Comparison of ENCODE assay signal across 16 mouse cellular contexts in genomic region chr9:30910491-30910890, GRCm38 (mm10). TPM values are rescaled to one million over a fixed set of nuclear protein-coding genes. Genes with fewer than 3 reads are reported as not detected.
"Had no signal": no experiment of that assay in that cellular context is flagged by ENCODE, and none has a peak within 500 bp of the region (broad histone marks: within the 10 kb centered on the region; RNA-seq: fewer than 3 reads in every experiment).

No protein-coding gene starts in this region.

- H3K4me3 ChIP-seq: neural tube, embryonic 15.5 days; stomach, embryonic 15.5 days had no signal

- H3K27me3 ChIP-seq: neural tube, embryonic 15.5 days; stomach, embryonic 15.5 days had no signal

- H3K27ac ChIP-seq: neural tube, embryonic 15.5 days; stomach, embryonic 15.5 days; stomach, postnatal 0 days had no signal

- H3K9ac ChIP-seq: neural tube, embryonic 15.5 days; stomach, embryonic 15.5 days had no signal

- H3K36me3 ChIP-seq: neural tube, embryonic 15.5 days; stomach, embryonic 15.5 days had no signal

- H3K4me1 ChIP-seq: neural tube, embryonic 15.5 days; stomach, embryonic 15.5 days had no signal

- H3K4me2 ChIP-seq: neural tube, embryonic 15.5 days; stomach, embryonic 15.5 days had no signal

- H3K9me3 ChIP-seq: neural tube, embryonic 15.5 days; stomach, embryonic 15.5 days had no signal

- DNase-seq: retina, postnatal 1 day; right cerebral cortex, adult 18-20 months; right cerebral cortex, postnatal 14 days; right cerebral cortex, postnatal 25 days; right cerebral cortex, postnatal 4 days; spleen, adult 18-20 months; thymus, adult 18-20 months; thymus, adult 2 months; thymus, postnatal 14 days; thymus, postnatal 25 days; thymus, postnatal 36 days; thymus, postnatal 4 days had no signal

RNA-seq across cellular contexts. Expression of gene Adamts15, which starts 11.8 kb away (rescaled TPM):
- total RNA-seq: neutrophil, adult 5-6 weeks had no signal

RNA-seq across cellular contexts. Expression of gene Adamts8, which starts 31.9 kb away (rescaled TPM):
- total RNA-seq: neutrophil, adult 5-6 weeks had no signal
